Mouse (Mus musculus) testis, adult 2 months (tissue): ENCODE results near the gene Suclg2. TPM values are rescaled to one million over a fixed set of nuclear protein-coding genes. Genes with fewer than 3 reads are reported as not detected.

Experiments
- H3K27ac ChIP-seq: fragments of 200-500 bp; 2 replicates; pipeline ENCODE4 v1.5.1; 2012; ENCODE audit warnings: low read depth, low read length; ENCODE audit not compliant: control insufficient read depth, insufficient read depth
- H3K27me3 ChIP-seq: fragments of 200-500 bp; 2 replicates; pipeline ENCODE4 v1.6.1; 2012; ENCODE audit warnings: mild to moderate bottlenecking, low read length, moderate library complexity; ENCODE audit not compliant: control insufficient read depth, insufficient read depth
- H3K36me3 ChIP-seq: fragments of 200-500 bp; 2 replicates; pipeline ENCODE4 v1.6.1; 2012; ENCODE audit warnings: mild to moderate bottlenecking, low read length; ENCODE audit not compliant: control insufficient read depth, insufficient read depth
- H3K4me1 ChIP-seq: fragments of 200-500 bp; 2 replicates; pipeline ENCODE4 v1.6.1; 2012; ENCODE audit warnings: low read length; ENCODE audit not compliant: control insufficient read depth, insufficient read depth
- H3K4me3 ChIP-seq: fragments of 200-500 bp; 2 replicates; pipeline ENCODE4 v1.5.1; 2012; ENCODE audit warnings: low read depth, mild to moderate bottlenecking, low read length, moderate library complexity, mixed read lengths; ENCODE audit not compliant: control insufficient read depth
- CTCF ChIP-seq: fragments of 200-500 bp; IDR thresholded peaks from 2 replicates; pipeline ENCODE4 v1.5.1; 2012; ENCODE audit warnings: low read depth, mild to moderate bottlenecking, inconsistent platforms, low read length, moderate library complexity; ENCODE audit not compliant: control insufficient read depth, insufficient read depth, insufficient replicate concordance
- POLR2A ChIP-seq: fragments of 200-500 bp; IDR thresholded peaks from 2 replicates; pipeline ENCODE4 v1.6.1; 2012; ENCODE audit warnings: low read depth, mild to moderate bottlenecking, inconsistent platforms, low read length, moderate library complexity; ENCODE audit not compliant: control insufficient read depth
- polyA plus RNA-seq: library from polyadenylated mRNA; depleted of rRNA; stranded (reverse); fragments of >200 nt; gene quantifications from 2 replicates; pipeline ENCODE4 v1.2.3, GENCODE M21; 2012

The Suclg2 gene
- polyA plus RNA-seq, 1 experiment: 5.1 TPM

GRCm38 (mm10) chr6:95710886-95711285 lies 7.7 kb downstream of the Suclg2 start:
- H3K27ac ChIP-seq: no peak overlapping the region
- no peaks in the 10 kb centered on the region for H3K4me1 ChIP-seq
- TF ChIP-seq POLR2A: no peak
- H3K27me3 ChIP-seq: no peaks in the 10 kb centered on the region
- no peak overlapping the region for H3K4me3 ChIP-seq
- H3K36me3 ChIP-seq: no peaks in the 10 kb centered on the region

GRCm38 (mm10) chr6:95709531-95709930 lies 9.1 kb downstream of the Suclg2 start:
- TF ChIP-seq CTCF (no peak), POLR2A (no peak)
- Histone ChIP-seq H3K36me3 (no peaks in the 10 kb centered on the region), H3K4me3 (no peak overlapping the region), H3K4me1 (no peaks in the 10 kb centered on the region), H3K27me3 (no peaks in the 10 kb centered on the region), H3K27ac (no peak overlapping the region)

- Histone ChIP-seq H3K36me3 (no peaks in the 10 kb centered on the region), H3K4me3 (no peak overlapping the region), H3K27ac (no peak overlapping the region), H3K27me3 (no peaks in the 10 kb centered on the region), H3K4me1 (no peaks in the 10 kb centered on the region)
- no peak for TF ChIP-seq CTCF
- no peak for TF ChIP-seq POLR2A
Measured at GRCm38 (mm10) chr6:95709106-95709505, 9.5 kb downstream of the Suclg2 start.

GRCm38 (mm10) chr6:95704626-95705025 lies 14.0 kb downstream of the Suclg2 start:
- H3K4me1 ChIP-seq: no peaks in the 10 kb centered on the region
- H3K27me3 ChIP-seq: no peaks in the 10 kb centered on the region
- no peak overlapping the region for H3K27ac ChIP-seq
- H3K36me3 ChIP-seq: no peaks in the 10 kb centered on the region
- no peak overlapping the region for H3K4me3 ChIP-seq
- TF ChIP-seq POLR2A (no peak), CTCF (no peak)

- no peak overlapping the region for H3K4me3 ChIP-seq
- no peaks in the 10 kb centered on the region for H3K27me3 ChIP-seq
- no peaks in the 10 kb centered on the region for H3K36me3 ChIP-seq
- H3K27ac ChIP-seq: no peak overlapping the region
- TF ChIP-seq POLR2A: no peak
- TF ChIP-seq CTCF: no peak
- H3K4me1 ChIP-seq: no peaks in the 10 kb centered on the region
Measured at GRCm38 (mm10) chr6:95702200-95702599, 16.4 kb downstream of the Suclg2 start.

- TF ChIP-seq CTCF (no peak), POLR2A (no peak)
Measured at GRCm38 (mm10) chr6:95701786-95702185, 16.8 kb downstream of the Suclg2 start.

GRCm38 (mm10) chr6:95700981-95701610 lies 17.5 kb downstream of the Suclg2 start:
- H3K4me3 ChIP-seq: no peak overlapping the region
- H3K36me3 ChIP-seq: no peaks in the 10 kb centered on the region
- no peak overlapping the region for H3K27ac ChIP-seq
- no peaks in the 10 kb centered on the region for H3K4me1 ChIP-seq
- H3K27me3 ChIP-seq: no peaks in the 10 kb centered on the region
- TF ChIP-seq CTCF: no peak
- no peak for TF ChIP-seq POLR2A

More at GRCm38 (mm10) chr6:95701786-95702185, 16.8 kb downstream of the Suclg2 start:
- Histone ChIP-seq H3K4me1 (no peaks in the 10 kb centered on the region), H3K27me3 (no peaks in the 10 kb centered on the region), H3K4me3 (no peak overlapping the region), H3K27ac (no peak overlapping the region), H3K36me3 (no peaks in the 10 kb centered on the region)

- H3K4me3 ChIP-seq: no peak overlapping the region
- no peak overlapping the region for H3K27ac ChIP-seq
- no peaks in the 10 kb centered on the region for H3K27me3 ChIP-seq
- H3K4me1 ChIP-seq: no peaks in the 10 kb centered on the region
- TF ChIP-seq POLR2A (no peak), CTCF (no peak)
- H3K36me3 ChIP-seq: no peaks in the 10 kb centered on the region
Measured at GRCm38 (mm10) chr6:95700191-95700590, 18.4 kb downstream of the Suclg2 start.
